In genomic region chr14:18506168-18506567, GRCm38 (mm10) we compare ENCODE assay signal across 8 mouse cellular contexts.
DNase-seq lines count a peak whose midpoint lies in the region; ATAC-seq and TF ChIP-seq lines count a peak whose summit lies in the region.
"Had no signal": no experiment of that assay in that cellular context is flagged by ENCODE, and none has a peak within 500 bp of the region (broad histone marks: within the 10 kb centered on the region; RNA-seq: fewer than 3 reads in every experiment).

No protein-coding gene starts in this region.

- no peaks in the 10 kb centered on the region for H3K9me3 ChIP-seq in intestine, postnatal 0 days (ENCODE audit: control insufficient read depth)
- no peaks in the 10 kb centered on the region for H3K9me3 ChIP-seq in intestine, embryonic 15.5 days
- no peaks in the 10 kb centered on the region for H3K9me3 ChIP-seq in kidney, postnatal 0 days (replicated peaks; ENCODE audit: low read length)

- WGBS in intestine, postnatal 0 days, result 69% methylated on average over 4 of the region's 4 CpGs
- WGBS in intestine, embryonic 15.5 days, result 63% methylated on average over 4 of the region's 4 CpGs
- 68% methylated on average over 4 of the region's 4 CpGs for WGBS in kidney, postnatal 0 days

- H3K9ac ChIP-seq in intestine, postnatal 0 days (ENCODE audit: low read depth, low read length), result no peak overlapping the region
- no peak overlapping the region for H3K9ac ChIP-seq in intestine, embryonic 15.5 days
- no peak overlapping the region for H3K9ac ChIP-seq in kidney, postnatal 0 days (ENCODE audit: low read depth, low read length)

- H3K4me1 ChIP-seq in intestine, postnatal 0 days (replicated peaks; ENCODE audit: control insufficient read depth, insufficient read depth, low read length), result no peaks in the 10 kb centered on the region
- H3K4me1 ChIP-seq in intestine, embryonic 15.5 days (replicated peaks), result no peaks in the 10 kb centered on the region
- no peaks in the 10 kb centered on the region for H3K4me1 ChIP-seq in kidney, postnatal 0 days (replicated peaks; ENCODE audit: insufficient read depth, low read length)

- peak; percentile 42 for DNase-seq in ES-CJ7 (ENCODE audit: low read depth, low spot score)
- peak; percentile 52 for DNase-seq in brain, embryonic 14.5 days (ENCODE audit: low read depth)
- DNase-seq in kidney, postnatal 0 days (ENCODE audit: low spot score), result peak; percentile 29
- DNase-seq in retina, postnatal 7 days (ENCODE audit: low read depth, low spot score), result peak; percentile 21
- no peak for DNase-seq in ovary, postnatal 10 days (ENCODE audit: low spot score)

- H3K36me3 ChIP-seq in intestine, postnatal 0 days (ENCODE audit: control insufficient read depth, insufficient read depth), result no peaks in the 10 kb centered on the region
- no peaks in the 10 kb centered on the region for H3K36me3 ChIP-seq in intestine, embryonic 15.5 days
- no peaks in the 10 kb centered on the region for H3K36me3 ChIP-seq in kidney, postnatal 0 days (ENCODE audit: insufficient read depth, low read length)

- H3K27ac ChIP-seq in intestine, postnatal 0 days (ENCODE audit: low read depth, low read length), result no peak overlapping the region
- H3K27ac ChIP-seq in intestine, embryonic 15.5 days, result no peak overlapping the region
- no peak overlapping the region for H3K27ac ChIP-seq in kidney, postnatal 0 days

- no peak for ATAC-seq in intestine, postnatal 0 days
- no peak for ATAC-seq in intestine, embryonic 15.5 days
- no peak for ATAC-seq in kidney, postnatal 0 days (replicated peaks; ENCODE audit: low FRiP score, low read depth)

- no peak overlapping the region for H3K4me3 ChIP-seq in intestine, postnatal 0 days (ENCODE audit: low read depth, low read length)
- H3K4me3 ChIP-seq in intestine, embryonic 15.5 days (replicated peaks), result no peak overlapping the region
- no peak overlapping the region for H3K4me3 ChIP-seq in kidney, postnatal 0 days (replicated peaks; ENCODE audit: low read depth, low read length)
- H3K4me3 ChIP-seq: myocyte had no signal

- no peak overlapping the region for H3K4me2 ChIP-seq in intestine, postnatal 0 days (replicated peaks; ENCODE audit: low read depth)
- no peak overlapping the region for H3K4me2 ChIP-seq in intestine, embryonic 15.5 days (replicated peaks)
- H3K4me2 ChIP-seq in kidney, postnatal 0 days (ENCODE audit: low read length), result no peak overlapping the region

- TF ChIP-seq POLR2A in brain, embryonic 14.5 days (IDR thresholded peaks at IDR 0.05; ENCODE audit: borderline replicate concordance, extremely low read depth, insufficient read depth, insufficient read length, poor library complexity, severe bottlenecking), result no peak

- peak; percentile 67 for TF ChIP-seq CTCF in intestine, postnatal 0 days (IDR thresholded peaks at IDR 0.05; ENCODE audit: low read depth)
- TF ChIP-seq CTCF in brain, embryonic 14.5 days (IDR thresholded peaks at IDR 0.05; ENCODE audit: borderline replicate concordance, extremely low read depth, insufficient read depth, insufficient read length), result peak; percentile 33; the same call in 1 of the 2 replicates
- TF ChIP-seq CTCF in kidney, postnatal 0 days (IDR thresholded peaks at IDR 0.05; ENCODE audit: low read depth), result peak; percentile 64

- no peaks in the 10 kb centered on the region for H3K27me3 ChIP-seq in intestine, postnatal 0 days (replicated peaks; ENCODE audit: control insufficient read depth, insufficient read depth, low read length)
- H3K27me3 ChIP-seq in intestine, embryonic 15.5 days (replicated peaks), result no peaks in the 10 kb centered on the region
- H3K27me3 ChIP-seq in kidney, postnatal 0 days (ENCODE audit: insufficient read depth, low read length), result no peaks in the 10 kb centered on the region
